Mouse (Mus musculus) E14TG2a.4 (cell line): Measurements from ENCODE around the gene Hyal1.
"Not testable (repeated sequence)": the region's sequence is repeated elsewhere in the genome, so short reads cannot be mapped to it uniquely, and the experiment has no call there.

ENCODE experiments used
- H3K27me3 ChIP-seq: 2 replicates; pipeline ENCODE4 v1.6.1; 2014; ENCODE audit warnings: low read length, control low read depth; ENCODE audit not compliant: insufficient read depth
- H3K36me3 ChIP-seq: 2 replicates; pipeline ENCODE4 v1.6.1; 2014; ENCODE audit warnings: low read length, control low read depth; ENCODE audit not compliant: insufficient read depth
- H3K4me1 ChIP-seq: replicated peaks from 2 replicates; pipeline ENCODE4 v1.6.1; 2014; ENCODE audit warnings: low read depth, low read length, control low read depth
- H3K4me3 ChIP-seq: replicated peaks from 2 replicates; pipeline ENCODE4 v1.5.1; 2014; ENCODE audit warnings: mild to moderate bottlenecking, low read length
- H3K9me3 ChIP-seq: 2 replicates; pipeline ENCODE4 v1.6.1; 2014; ENCODE audit warnings: low read length, control low read depth
- CTCF ChIP-seq: conservative IDR thresholded peaks from 2 replicates; pipeline ENCODE4 v1.5.1; 2014; ENCODE audit warnings: low read length
- NANOG ChIP-seq: IDR thresholded peaks from 2 replicates; pipeline ENCODE4 v1.6.1; 2014; ENCODE audit warnings: borderline replicate concordance, low read length, mixed read lengths
- POU5F1 ChIP-seq: IDR thresholded peaks from 2 replicates; pipeline ENCODE4 v1.6.1; 2014; ENCODE audit warnings: low read length, borderline replicate concordance

Gene Hyal1

GRCm38 (mm10) chr9:107566855-107567254 is 9.9 kb upstream of the Hyal1 start:
- no peaks in the 10 kb centered on the region for H3K9me3 ChIP-seq
- peaks cover 33% of the 10 kb centered on the region for H3K36me3 ChIP-seq
- peaks cover 28% of the 10 kb centered on the region for H3K27me3 ChIP-seq
- no peak for TF ChIP-seq POU5F1
- TF ChIP-seq NANOG: no peak
- no peak for TF ChIP-seq CTCF
- H3K4me3 ChIP-seq: no peak overlapping the region
- H3K4me1 ChIP-seq: peaks cover 80% of the 10 kb centered on the region

- no peak for TF ChIP-seq CTCF
- no peak for TF ChIP-seq NANOG
- no peak for TF ChIP-seq POU5F1
- Histone ChIP-seq H3K4me1 (peaks cover 76% of the 10 kb centered on the region), H3K36me3 (peaks cover 37% of the 10 kb centered on the region), H3K9me3 (no peaks in the 10 kb centered on the region), H3K27me3 (peaks cover 28% of the 10 kb centered on the region), H3K4me3 (peak within 1 kb of the TSS; percentile 89)
Measured at GRCm38 (mm10) chr9:107567702-107568319, 8.9 kb upstream of the Hyal1 start, which contains the start of gene Hyal2. Gene Hyal2 (plus strand): TSS chr9:107567945.

- Histone ChIP-seq H3K9me3 (no peaks in the 10 kb centered on the region), H3K4me1 (peaks cover 72% of the 10 kb centered on the region), H3K27me3 (peaks cover 28% of the 10 kb centered on the region), H3K36me3 (peaks cover 43% of the 10 kb centered on the region), H3K4me3 (peak overlapping the region; percentile 89)
- TF ChIP-seq CTCF (no peak), NANOG (no peak), POU5F1 (no peak)
Measured at GRCm38 (mm10) chr9:107568331-107569261, 8.1 kb upstream of the Hyal1 start.

GRCm38 (mm10) chr9:107569270-107569669 is 7.5 kb upstream of the Hyal1 start:
- TF ChIP-seq NANOG (no peak), POU5F1 (no peak), CTCF (no peak)
- peaks cover 28% of the 10 kb centered on the region for H3K27me3 ChIP-seq
- no peaks in the 10 kb centered on the region for H3K9me3 ChIP-seq
- H3K36me3 ChIP-seq: peaks cover 40% of the 10 kb centered on the region
- peak overlapping the region; percentile 89 for H3K4me3 ChIP-seq
- peaks cover 65% of the 10 kb centered on the region for H3K4me1 ChIP-seq

GRCm38 (mm10) chr9:107570016-107570415 is 6.7 kb upstream of the Hyal1 start:
- H3K27me3 ChIP-seq: peaks cover 28% of the 10 kb centered on the region
- no peak for TF ChIP-seq POU5F1
- no peak for TF ChIP-seq CTCF
- TF ChIP-seq NANOG: no peak
- peaks cover 33% of the 10 kb centered on the region for H3K36me3 ChIP-seq
- peak overlapping the region; percentile 89 for H3K4me3 ChIP-seq
- no peaks in the 10 kb centered on the region for H3K9me3 ChIP-seq
- H3K4me1 ChIP-seq: peaks cover 65% of the 10 kb centered on the region

- Histone ChIP-seq H3K27me3 (peaks cover 28% of the 10 kb centered on the region), H3K4me3 (peak overlapping the region; percentile 89), H3K4me1 (peaks cover 65% of the 10 kb centered on the region), H3K9me3 (no peaks in the 10 kb centered on the region), H3K36me3 (peaks cover 27% of the 10 kb centered on the region)
- TF ChIP-seq NANOG: no peak
- no peak for TF ChIP-seq CTCF
- TF ChIP-seq POU5F1: no peak
Measured at GRCm38 (mm10) chr9:107570845-107571244, 5.9 kb upstream of the Hyal1 start.

GRCm38 (mm10) chr9:107571534-107572326 is 5.0 kb upstream of the Hyal1 start:
- peaks cover 28% of the 10 kb centered on the region for H3K27me3 ChIP-seq
- H3K4me1 ChIP-seq: peaks cover 71% of the 10 kb centered on the region
- no peak for TF ChIP-seq CTCF
- TF ChIP-seq POU5F1: no peak
- peaks cover 27% of the 10 kb centered on the region for H3K36me3 ChIP-seq
- H3K4me3 ChIP-seq: peak overlapping the region; percentile 89
- H3K9me3 ChIP-seq: no peaks in the 10 kb centered on the region

- Histone ChIP-seq H3K4me3 (no peak overlapping the region; the same call in 1 of the 2 replicates), H3K27me3 (peaks cover 25% of the 10 kb centered on the region), H3K4me1 (peaks cover 71% of the 10 kb centered on the region), H3K36me3 (peaks cover 27% of the 10 kb centered on the region), H3K9me3 (no peaks in the 10 kb centered on the region)
- TF ChIP-seq POU5F1 (no peak), CTCF (no peak)
Measured at GRCm38 (mm10) chr9:107572327-107572662, 4.4 kb upstream of the Hyal1 start.

- TF ChIP-seq CTCF: peak; percentile 25
- Histone ChIP-seq H3K27me3 (peaks cover 19% of the 10 kb centered on the region), H3K36me3 (peaks cover 28% of the 10 kb centered on the region), H3K4me1 (peaks cover 73% of the 10 kb centered on the region)
- H3K4me3 ChIP-seq, H3K9me3 ChIP-seq: not testable (repeated sequence)
Measured at GRCm38 (mm10) chr9:107573774-107574173, 3.0 kb upstream of the Hyal1 start.
